Mouse (Mus musculus) left cerebral cortex, postnatal 4 days (tissue): ENCODE results near the gene Gm8922. TPM values are rescaled to one million over a fixed set of nuclear protein-coding genes. Genes with fewer than 3 reads are reported as not detected.
"Not testable (repeated sequence)": the region's sequence is repeated elsewhere in the genome, so short reads cannot be mapped to it uniquely, and the experiment has no call there.

Experiments
- DNase-seq: peaks from one replicate; pipeline ENCODE4 v3.0.0-alpha.2; 2022
- intact Hi-C: fragments of 180-260 bp; cut with DNase I; formaldehyde crosslinking; loops from one replicate; pipeline ENCODE4 v1.15.1; 2025
- total RNA-seq, 2 experiments: library from RNA; stranded (reverse); gene quantifications; 2 replicates each; pipeline ENCODE4 v1.2.3; 2021

The Gm8922 gene
- not detected for total RNA-seq

- DNase-seq, intact Hi-C loops: not testable (repeated sequence)
Measured at GRCm38 (mm10) chr5:11681659-11682058, at the start of gene Gm8922. Gene Gm8922 (plus strand): TSS chr5:11681959.

Other genes starting within 250 kb of the Gm8922 start
- not detected for gene Gm8906, start 179.3 kb upstream of the Gm8922 start, total RNA-seq
- not detected for gene Gm6460, start 87.0 kb upstream of the Gm8922 start, total RNA-seq
- gene Gm8926, start 88.6 kb downstream of the Gm8922 start, total RNA-seq: not detected
- not detected for gene Gm6465, start 163.6 kb downstream of the Gm8922 start, total RNA-seq
- gene 4933402N22Rik, start 236.1 kb downstream of the Gm8922 start, total RNA-seq: not detected